Mouse (Mus musculus): ENCODE measurements at regions not wholly inside any gene's neighbourhood (a gene's known extent, or its start where the extent isn't known, plus 50 kb on each side); places are given as distances from the start of the nearest gene placed in this dataset.

DNA sequence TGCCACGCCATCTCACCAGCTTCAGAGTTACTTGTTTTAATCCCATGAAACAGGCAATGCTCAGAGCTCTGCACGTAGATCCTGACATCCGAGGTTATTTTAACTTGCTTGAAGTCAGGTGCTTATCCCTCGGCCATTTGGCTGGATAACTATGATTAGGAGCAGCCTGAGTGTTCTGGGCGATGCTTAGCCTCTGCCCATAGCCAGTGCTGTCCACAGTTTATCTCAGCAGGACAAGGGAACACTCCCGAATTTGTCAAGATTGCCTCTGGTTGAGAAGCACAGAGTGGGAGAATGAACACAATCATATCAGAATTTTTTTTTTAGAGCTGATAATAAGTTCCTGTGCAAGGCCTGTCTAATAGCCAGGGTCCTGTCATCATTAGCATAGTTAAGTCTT, 83.4 kb upstream of the Dyrk2 start:
- TF ChIP-seq NANOG (IDR thresholded peaks at IDR 0.05; ENCODE audit: borderline replicate concordance, low read length): no peak
- no peak for TF ChIP-seq CTCF (conservative IDR thresholded peaks at IDR 0.05; ENCODE audit: low read length)
- no peak for TF ChIP-seq POU5F1 (IDR thresholded peaks at IDR 0.05; ENCODE audit: borderline replicate concordance, low read length)

All from E14TG2a.4 (cell line).